Mouse (Mus musculus) MEL (cell line): Measurements from ENCODE around the gene Atxn7l1. TPM values are rescaled to one million over a fixed set of nuclear protein-coding genes. Genes with fewer than 3 reads are reported as not detected.

Experiments used
- DNase-seq: peaks from one replicate; pipeline ENCODE4 v3.0.0; 2011; ENCODE audit warnings: low read depth, low spot score
- H3K27ac ChIP-seq: 2 replicates; pipeline ENCODE4 v1.5.1; 2012; ENCODE audit warnings: low read depth, mild to moderate bottlenecking, control low read depth, low read length, moderate library complexity; ENCODE audit not compliant: control insufficient read depth
- H3K27me3 ChIP-seq, 2 experiments: fragments of 150-350 bp in 1 of 2; sonication (generic) in 1 of 2; 2 replicates each; pipeline ENCODE4 v1.6.1; 2012; ENCODE audit warnings: low read length in 2 of 2, mild to moderate bottlenecking in 2 of 2, improper control_type of control experiment in 1 of 2, moderate library complexity in 1 of 2; ENCODE audit not compliant: insufficient read depth in 2 of 2, control insufficient read depth in 1 of 2
- H3K36me3 ChIP-seq, 2 experiments: 2 replicates each; pipeline ENCODE4 v1.6.1; 2012 to 2014; ENCODE audit warnings: low read length in 2 of 2, improper control_type of control experiment in 1 of 2, inconsistent platforms in 1 of 2, mild to moderate bottlenecking in 1 of 2; ENCODE audit not compliant: insufficient read depth in 2 of 2, control insufficient read depth in 1 of 2
- H3K4me1 ChIP-seq, 2 experiments: fragments of 150-350 bp in 1 of 2; sonication (generic) in 1 of 2; 2 replicates each; pipeline ENCODE4 v1.6.1; 2012; ENCODE audit warnings: low read length in 2 of 2, improper control_type of control experiment in 1 of 2, mild to moderate bottlenecking in 1 of 2; ENCODE audit not compliant: insufficient read depth in 2 of 2, control insufficient read depth in 1 of 2
- H3K4me3 ChIP-seq, 2 experiments: fragments of 150-350 bp in 1 of 2; sonication (generic) in 1 of 2; 2 replicates each; pipeline ENCODE4 v1.5.1; 2012; ENCODE audit warnings: low read depth in 2 of 2, low read length in 2 of 2, mild to moderate bottlenecking in 2 of 2, moderate library complexity in 2 of 2, control low read depth in 1 of 2, improper control_type of control experiment in 1 of 2; ENCODE audit not compliant: control insufficient read depth in 1 of 2, insufficient read depth in 1 of 2
- H3K79me2 ChIP-seq: 2 replicates; pipeline ENCODE4 v1.6.1; 2012; ENCODE audit warnings: mild to moderate bottlenecking, low read length, moderate library complexity; ENCODE audit not compliant: control insufficient read depth, poor library complexity, insufficient read depth
- H3K9ac ChIP-seq: 2 replicates; pipeline ENCODE4 v1.6.1; 2012; ENCODE audit warnings: low read depth, mild to moderate bottlenecking, control low read depth, low read length, moderate library complexity; ENCODE audit not compliant: control insufficient read depth, poor library complexity, severe bottlenecking
- H3K9me3 ChIP-seq: fragments of 150-350 bp; sonication (generic); replicated peaks from 2 replicates; pipeline ENCODE4 v1.6.1; 2012; ENCODE audit warnings: mild to moderate bottlenecking, low read length, improper control_type of control experiment, moderate library complexity; ENCODE audit not compliant: insufficient read depth
- BHLHE40 ChIP-seq: IDR thresholded peaks from 2 replicates; pipeline ENCODE4 v1.6.1; 2012; ENCODE audit warnings: low read depth, mild to moderate bottlenecking, inconsistent platforms, low read length, improper control_type of control experiment, borderline replicate concordance
- CHD1 ChIP-seq: IDR thresholded peaks from 2 replicates; pipeline ENCODE4 v1.6.1; 2012; ENCODE audit warnings: low read depth, mild to moderate bottlenecking, inconsistent platforms, low read length, improper control_type of control experiment
- CHD2 ChIP-seq: IDR thresholded peaks from 2 replicates; pipeline ENCODE4 v1.6.1; 2011; ENCODE audit warnings: low read length, improper control_type of control experiment
- CTCF ChIP-seq, 3 experiments: IDR thresholded peaks in 2 of 3; conservative IDR thresholded peaks in 1 of 3; 2 replicates each; pipeline ENCODE4 v1.5.1; 2011 to 2012; ENCODE audit warnings: low read length in 3 of 3, low read depth in 2 of 3, mild to moderate bottlenecking in 2 of 3, improper control_type of control experiment in 1 of 3, inconsistent platforms in 1 of 3, mixed read lengths in 1 of 3, moderate library complexity in 1 of 3; ENCODE audit not compliant: control insufficient read depth in 1 of 3, insufficient read depth in 1 of 3, poor library complexity in 1 of 3, severe bottlenecking in 1 of 3
- E2F4 ChIP-seq: IDR thresholded peaks from 2 replicates; pipeline ENCODE4 v1.6.1; 2011; ENCODE audit warnings: low read depth, low read length, improper control_type of control experiment, borderline replicate concordance
- ETS1 ChIP-seq: IDR thresholded peaks from 2 replicates; pipeline ENCODE4 v1.6.1; 2012; ENCODE audit warnings: low read depth, mild to moderate bottlenecking, inconsistent platforms, low read length, improper control_type of control experiment, moderate library complexity
- GABPA ChIP-seq: IDR thresholded peaks from 2 replicates; pipeline ENCODE4 v1.6.1; 2012; ENCODE audit warnings: low read depth, mild to moderate bottlenecking, inconsistent platforms, low read length, improper control_type of control experiment, moderate library complexity
- GATA1 ChIP-seq: IDR thresholded peaks from 2 replicates; pipeline ENCODE4 v1.6.1; 2011; ENCODE audit warnings: low read depth, low read length, improper control_type of control experiment
- JUND ChIP-seq: IDR thresholded peaks from 2 replicates; pipeline ENCODE4 v1.6.1; 2011; ENCODE audit warnings: low read depth, mild to moderate bottlenecking, improper control_type of control experiment, low read length
- MAX ChIP-seq: IDR thresholded peaks from 2 replicates; pipeline ENCODE4 v1.6.1; 2011; ENCODE audit warnings: low read length, improper control_type of control experiment
- MAZ ChIP-seq: IDR thresholded peaks from 2 replicates; pipeline ENCODE4 v1.6.1; 2012; ENCODE audit warnings: low read depth, mild to moderate bottlenecking, inconsistent platforms, low read length, improper control_type of control experiment
- MXI1 ChIP-seq: IDR thresholded peaks from 2 replicates; pipeline ENCODE4 v1.6.1; 2011; ENCODE audit warnings: mild to moderate bottlenecking, low read depth, low read length, improper control_type of control experiment
- MYB ChIP-seq: IDR thresholded peaks from 2 replicates; pipeline ENCODE4 v1.6.1; 2011; ENCODE audit warnings: mild to moderate bottlenecking, low read depth, low read length, improper control_type of control experiment
- POLR2A ChIP-seq, 2 experiments: IDR thresholded peaks; 2 replicates each; pipeline ENCODE4 v1.6.1; 2011 to 2012; ENCODE audit warnings: low read length in 2 of 2, mild to moderate bottlenecking in 2 of 2, control low read depth in 1 of 2, improper control_type of control experiment in 1 of 2, low read depth in 1 of 2, moderate library complexity in 1 of 2; ENCODE audit not compliant: control insufficient read depth in 1 of 2, insufficient read depth in 1 of 2, poor library complexity in 1 of 2
- POLR2AphosphoS2 ChIP-seq: IDR thresholded peaks from 2 replicates; pipeline ENCODE4 v1.6.1; 2011; ENCODE audit warnings: low read length, improper control_type of control experiment
- RAD21 ChIP-seq: IDR thresholded peaks from 2 replicates; pipeline ENCODE4 v1.6.1; 2011; ENCODE audit warnings: mild to moderate bottlenecking, low read depth, low read length, improper control_type of control experiment
- RCOR1 ChIP-seq: IDR thresholded peaks from 2 replicates; pipeline ENCODE4 v1.6.1; 2012; ENCODE audit warnings: low read depth, mild to moderate bottlenecking, inconsistent platforms, low read length, improper control_type of control experiment
- SMC3 ChIP-seq: IDR thresholded peaks from 2 replicates; pipeline ENCODE4 v1.6.1; 2011; ENCODE audit warnings: low read depth, low read length, improper control_type of control experiment
- TCF12 ChIP-seq: IDR thresholded peaks from 2 replicates; pipeline ENCODE4 v1.6.1; 2014; ENCODE audit warnings: low read depth, mild to moderate bottlenecking, inconsistent platforms, low read length, improper control_type of control experiment, moderate library complexity
- USF2 ChIP-seq, 2 experiments: IDR thresholded peaks; 2 replicates each; pipeline ENCODE4 v1.6.1; 2011 to 2012; ENCODE audit warnings: improper control_type of control experiment in 2 of 2, low read length in 2 of 2, borderline replicate concordance in 1 of 2, inconsistent platforms in 1 of 2, low read depth in 1 of 2, mild to moderate bottlenecking in 1 of 2; ENCODE audit not compliant: insufficient read depth in 1 of 2
- ZC3H11A ChIP-seq: IDR thresholded peaks from 2 replicates; pipeline ENCODE4 v1.6.1; 2012; ENCODE audit warnings: low read depth, mild to moderate bottlenecking, inconsistent platforms, low read length, improper control_type of control experiment
- ZNF384 ChIP-seq: IDR thresholded peaks from 2 replicates; pipeline ENCODE4 v1.6.1; 2012; ENCODE audit warnings: low read depth, mild to moderate bottlenecking, inconsistent platforms, low read length, improper control_type of control experiment
- polyA plus RNA-seq, 2 experiments: library from polyadenylated mRNA; stranded (reverse) in 1 of 2; unstranded in 1 of 2; fragments of >175 nt in 1 of 2; fragments of >200 nt in 1 of 2; gene quantifications; 2 replicates each; pipeline versions ENCODE4 v1.2.1 to v1.2.4; 2012; ENCODE audit warnings: low replicate concordance in 2 of 2, low read depth in 1 of 2; ENCODE audit not compliant: insufficient read length in 2 of 2, insufficient read depth in 1 of 2, missing spikeins in 1 of 2
- total RNA-seq: library from RNA; depleted of rRNA; stranded (reverse); fragments of 300-350 nt; gene quantifications from 2 replicates; pipeline ENCODE4 v1.2.3, GENCODE M21; 2012

Gene Atxn7l1
- total and polyA plus RNA-seq, 3 experiments: 11.6 to 50.3 TPM; not detected in 1

GRCm38 (mm10) chr12:33388842-33389241 lies 241.3 kb downstream of the Atxn7l1 start:
- no peaks in the 10 kb centered on the region for H3K79me2 ChIP-seq
- peak; percentile 80 for DNase-seq
- H3K4me3 ChIP-seq: no peak overlapping the region
- H3K9me3 ChIP-seq: no peaks in the 10 kb centered on the region
- H3K9ac ChIP-seq: no peak overlapping the region
- H3K4me1 ChIP-seq: no peaks in the 10 kb centered on the region
- H3K36me3 ChIP-seq: no peaks in the 10 kb centered on the region
- TF ChIP-seq ZC3H11A: peak; percentile 82
- TF ChIP-seq E2F4: no peak
- peak; percentile 90 for TF ChIP-seq SMC3
- TF ChIP-seq CTCF (IDR thresholded peaks at IDR 0.05 in 2 of 3, conservative IDR thresholded peaks at IDR 0.05 in 1 of 3; ENCODE audit: control insufficient read depth in 1 of 3, insufficient read depth in 1 of 3, low read depth in 2 of 3, low read length in 3 of 3, poor library complexity in 1 of 3, severe bottlenecking in 1 of 3): peak; percentile 82 to 88 (median 82)
- TF ChIP-seq CHD2: no peak
- TF ChIP-seq ZNF384: no peak
- peak; percentile 87 for TF ChIP-seq RAD21
- H3K27ac ChIP-seq: no peak overlapping the region
- H3K27me3 ChIP-seq: no peaks in the 10 kb centered on the region; a peak in 2 of 4 replicates

DNA sequence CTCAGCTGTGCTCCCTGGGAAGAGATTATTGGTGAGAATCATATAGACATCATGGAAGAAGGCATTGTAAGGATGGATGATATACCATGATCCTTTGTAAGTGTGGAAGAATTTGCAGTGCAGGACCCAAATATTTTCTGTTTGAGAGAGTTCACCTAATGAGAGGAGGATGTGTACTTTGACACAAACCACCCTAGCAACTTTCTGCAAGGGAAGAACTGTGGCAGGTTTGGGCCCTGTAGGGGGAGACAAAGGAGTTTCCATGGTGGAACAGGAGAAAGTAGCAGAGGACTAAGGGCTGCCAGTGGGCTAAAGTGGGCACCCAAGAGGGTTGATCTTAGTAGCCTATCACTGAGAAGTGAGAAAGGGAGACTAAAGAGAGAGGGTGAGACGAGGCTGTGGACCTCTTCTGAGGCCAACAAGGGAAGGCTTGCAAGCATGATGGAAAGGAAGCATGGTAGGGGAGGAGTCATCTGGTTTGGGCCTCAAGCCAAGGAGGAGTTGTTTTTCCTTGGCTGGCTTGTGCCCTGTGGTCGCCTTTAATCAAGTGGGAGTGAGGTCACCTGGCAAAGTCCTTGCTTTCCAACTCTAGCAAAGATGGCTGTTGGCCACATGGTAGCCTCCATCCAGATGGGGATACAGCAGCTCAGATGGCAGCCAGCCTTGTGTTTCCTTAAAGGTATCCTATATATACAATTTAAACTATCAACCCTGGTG lies 243.5 kb downstream of the Atxn7l1 start:
- peak; percentile 24 for DNase-seq
- peaks cover 0 to 4% of the 10 kb centered on the region in 2 experiments; a peak in 2 of 4 replicates for H3K36me3 ChIP-seq
- H3K27me3 ChIP-seq: no peaks in the 10 kb centered on the region; a peak in 3 of 4 replicates
- no peaks in the 10 kb centered on the region for H3K9me3 ChIP-seq
- H3K79me2 ChIP-seq: no peaks in the 10 kb centered on the region
- TF ChIP-seq CTCF (IDR thresholded peaks at IDR 0.05 in 2 of 3, conservative IDR thresholded peaks at IDR 0.05 in 1 of 3; ENCODE audit: control insufficient read depth in 1 of 3, insufficient read depth in 1 of 3, low read depth in 2 of 3, low read length in 3 of 3, poor library complexity in 1 of 3, severe bottlenecking in 1 of 3): peak in 2 of 3 experiments; percentile 24 to 50; a peak in 5 of 6 replicates
- TF ChIP-seq MAX: no peak
- TF ChIP-seq SMC3: peak; percentile 11; the same call in 1 of the 2 replicates
- TF ChIP-seq RAD21: peak; percentile 34
- H3K9ac ChIP-seq: no peak overlapping the region
- H3K27ac ChIP-seq: no peak overlapping the region
- no peak overlapping the region for H3K4me3 ChIP-seq
- peaks cover 0 to 2% of the 10 kb centered on the region in 2 experiments; a peak in 1 of 4 replicates for H3K4me1 ChIP-seq

DNA sequence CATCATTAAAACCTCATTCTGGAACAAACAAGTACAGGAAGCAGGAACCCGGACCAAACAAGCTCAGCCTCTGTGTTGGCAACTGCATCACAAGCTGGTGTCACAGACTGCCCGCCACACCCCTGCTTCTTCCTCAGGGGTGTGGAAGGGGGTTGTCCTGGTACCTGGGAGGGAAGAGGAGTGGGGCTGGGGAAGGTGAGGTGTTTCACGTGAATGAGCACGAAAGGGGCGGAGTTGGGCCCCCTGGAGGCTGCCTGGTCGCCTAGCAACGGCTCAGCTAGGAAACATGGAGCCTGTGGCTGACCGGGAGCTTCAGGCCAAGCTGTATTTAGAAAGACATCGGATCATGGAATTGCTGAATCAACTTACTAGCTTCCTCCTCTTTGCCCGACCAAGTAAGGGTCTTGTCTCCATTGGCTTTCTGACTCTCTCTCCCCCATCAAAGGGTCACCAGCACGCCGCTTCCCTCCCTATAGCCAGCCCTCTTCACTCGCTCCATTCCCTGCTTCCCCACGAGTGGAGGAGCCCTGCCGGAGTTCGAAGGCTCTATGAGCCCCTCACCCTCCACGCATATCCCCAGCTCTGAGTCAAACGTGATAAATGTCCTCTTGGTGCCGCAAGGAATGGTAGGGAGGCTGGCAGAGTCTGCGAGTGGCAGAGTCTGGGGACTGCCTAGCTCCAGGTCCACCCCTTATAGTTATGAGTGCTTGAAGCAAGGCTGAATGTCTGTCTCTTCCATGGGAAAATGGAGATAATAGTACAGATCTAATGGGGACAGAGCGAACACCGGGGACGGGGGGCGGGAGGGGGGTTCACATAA lies 247.5 kb downstream of the Atxn7l1 start, which contains the start of gene Efcab10:
Efcab10 (plus strand) TSS at position 51 of the 820 bp plus-strand sequence.
- peaks cover 0 to 2% of the 10 kb centered on the region in 2 experiments; a peak in 1 of 4 replicates for H3K4me1 ChIP-seq
- no peak for DNase-seq
- no peaks in the 10 kb centered on the region for H3K9me3 ChIP-seq
- no peak for TF ChIP-seq JUND
- no peak for TF ChIP-seq SMC3
- TF ChIP-seq POLR2AphosphoS2: no peak
- TF ChIP-seq MXI1: no peak
- no peak for TF ChIP-seq BHLHE40
- no peak for TF ChIP-seq USF2 (IDR thresholded peaks at IDR 0.05; ENCODE audit: borderline replicate concordance in 1 of 2, insufficient read depth in 1 of 2, low read depth in 1 of 2, low read length in 2 of 2)
- TF ChIP-seq GATA1: no peak
- TF ChIP-seq ETS1: no peak
- no peak for TF ChIP-seq CHD1
- no peak for TF ChIP-seq POLR2A (IDR thresholded peaks at IDR 0.05; ENCODE audit: control insufficient read depth in 1 of 2, insufficient read depth in 1 of 2, low read depth in 1 of 2, low read length in 2 of 2, poor library complexity in 1 of 2)
- no peak for TF ChIP-seq TCF12
- TF ChIP-seq MAX: no peak
- no peak for TF ChIP-seq RAD21
- TF ChIP-seq RCOR1: no peak
- TF ChIP-seq MYB: no peak
- no peak for TF ChIP-seq MAZ
- no peak for TF ChIP-seq GABPA
- H3K27me3 ChIP-seq: no peaks in the 10 kb centered on the region; a peak in 1 of 4 replicates
- H3K79me2 ChIP-seq: no peaks in the 10 kb centered on the region
- H3K27ac ChIP-seq: no peak within 1 kb of the TSS
- H3K4me3 ChIP-seq: no peak within 1 kb of the TSS
- H3K9ac ChIP-seq: no peak within 1 kb of the TSS
- H3K36me3 ChIP-seq: peaks cover 0 to 4% of the 10 kb centered on the region in 2 experiments; a peak in 2 of 4 replicates
